Mouse (Mus musculus) neural tube, postnatal 0 days (tissue): ENCODE data around the gene Eef1g. TPM values are rescaled to one million over a fixed set of nuclear protein-coding genes. Genes with fewer than 3 reads are reported as not detected.

Experiments
- polyA plus RNA-seq: library from polyadenylated mRNA; unstranded; fragments of >200 nt; fragmentation: Nextera tagmentation; extraction: Ambion mirVana; gene quantifications from 2 replicates; pipeline ENCODE4 v1.2.1, GENCODE M21; 2015

The Eef1g gene
- polyA plus RNA-seq, result 250 and 257 TPM in 2 replicates

DNA sequence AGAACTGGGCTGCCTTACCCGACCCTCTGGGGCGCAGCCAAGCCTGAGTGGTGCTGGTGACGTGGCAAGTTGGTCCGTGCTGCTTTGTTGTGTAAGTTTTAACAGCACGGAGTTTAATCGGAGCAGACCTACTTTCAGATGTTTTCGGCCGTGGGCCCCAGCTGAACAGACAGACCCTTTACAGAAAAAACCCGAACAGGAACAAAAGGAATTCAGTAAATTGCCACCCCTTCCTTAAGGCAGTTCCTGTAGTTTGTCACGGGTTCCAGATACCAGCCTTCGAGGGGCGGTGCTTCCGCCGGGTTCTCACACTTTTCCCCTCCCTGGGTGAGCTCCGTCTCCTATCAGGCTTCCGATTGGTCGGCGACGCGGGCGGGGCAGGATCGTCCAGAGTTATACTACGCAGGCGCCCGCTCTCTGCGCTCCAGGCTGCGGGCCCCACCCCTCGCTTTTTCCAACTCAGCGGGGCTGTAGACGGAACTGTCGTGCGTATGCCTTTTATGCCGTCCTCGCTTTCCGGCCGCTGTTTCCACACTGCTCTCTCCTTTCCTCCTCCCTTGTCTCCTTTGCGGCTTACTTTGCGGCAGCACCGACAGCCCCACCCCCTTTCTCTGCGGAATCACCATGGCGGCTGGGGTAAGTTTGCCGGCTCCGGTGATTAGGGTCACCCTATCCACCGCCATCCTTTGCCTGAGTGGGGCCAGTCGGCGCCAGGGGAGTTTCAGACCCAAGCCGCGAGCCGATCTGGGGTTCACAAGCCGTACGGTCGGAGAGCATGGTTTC, at the start of gene Eef1g:
Gene Eef1g, plus strand, starts transcription at position 452 of the 783 bp plus-strand sequence.

DNA sequence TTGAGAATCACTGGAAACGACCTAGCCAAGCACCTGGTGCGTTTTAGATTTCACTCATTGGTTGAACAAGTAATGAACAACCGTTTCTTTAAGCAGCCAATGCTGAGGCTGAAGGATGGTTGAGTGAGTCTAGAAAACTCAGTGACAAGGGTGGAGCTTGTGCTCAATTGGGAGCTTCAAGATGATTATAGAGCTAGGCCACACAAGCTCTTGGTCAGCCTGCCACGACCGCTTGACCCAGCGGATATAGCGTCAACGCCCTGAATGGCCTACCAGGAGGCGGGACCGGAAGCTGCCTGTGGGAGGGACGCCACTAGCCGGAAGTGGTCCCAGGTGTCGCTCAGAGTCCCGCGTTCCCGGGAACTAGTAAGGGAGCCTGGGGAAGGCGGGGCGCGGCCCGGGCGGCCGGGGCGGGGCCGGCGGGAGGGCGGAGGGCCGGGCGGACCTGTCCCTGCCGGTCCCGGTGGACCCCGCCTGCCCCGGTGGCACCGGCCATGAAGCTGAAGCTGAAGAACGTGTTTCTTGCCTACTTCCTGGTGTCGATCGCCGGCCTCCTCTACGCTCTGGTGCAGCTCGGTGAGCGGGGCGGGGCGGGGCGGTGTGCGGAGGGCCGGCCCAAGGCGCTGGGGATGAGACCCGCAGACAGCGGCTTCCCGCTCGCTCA, 46.6 kb upstream of the Eef1g start, which contains the start of gene B3gat3:
Gene B3gat3, plus strand, starts transcription at position 302 of the 664 bp plus-strand sequence.

DNA sequence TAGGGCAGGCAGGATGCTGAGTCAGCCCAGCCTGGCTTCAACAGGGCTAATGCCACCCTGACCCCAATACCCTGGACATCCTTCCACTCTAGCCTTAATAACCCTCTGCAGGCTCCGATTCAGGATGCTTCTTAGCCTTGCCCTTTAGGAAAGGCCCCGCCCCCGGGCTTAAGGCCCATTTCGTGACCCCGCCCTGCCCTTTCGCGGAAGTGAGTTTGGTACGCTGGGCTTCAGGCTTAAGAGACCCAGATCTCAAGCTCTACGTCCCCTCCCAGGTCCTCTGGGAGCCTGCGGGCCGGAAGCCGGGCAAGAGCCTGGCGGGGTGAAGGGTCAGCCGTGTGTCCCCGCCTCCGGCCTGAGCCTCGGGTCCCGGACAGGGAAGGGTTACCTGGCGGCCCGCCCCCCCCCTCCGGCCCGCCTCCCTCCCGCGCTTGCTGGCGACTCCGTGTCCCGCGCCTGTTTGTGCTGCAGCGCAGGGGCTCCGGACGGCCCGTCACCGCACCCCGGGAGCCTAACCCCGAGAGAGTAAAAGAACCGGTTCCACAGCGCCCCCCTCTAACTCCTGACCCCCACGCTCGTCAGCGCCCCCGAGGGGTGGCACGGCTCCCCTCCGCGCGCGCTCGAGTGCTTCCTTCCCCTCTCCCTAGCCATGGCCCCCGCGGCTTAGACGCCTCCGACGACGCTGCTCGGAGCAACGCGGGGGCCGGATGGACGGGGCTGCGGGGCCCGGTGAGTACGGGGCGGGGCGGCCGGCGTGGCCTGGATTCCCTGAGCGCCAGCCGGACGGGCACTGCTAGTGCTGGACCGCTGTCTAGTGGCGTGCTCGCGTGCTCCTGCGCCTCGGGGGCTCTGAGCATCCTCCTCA, 37.4 kb upstream of the Eef1g start, which contains the start of the genes Rom1 and Eml3:
Gene Rom1, minus strand, starts transcription at position 133 of the 865 bp plus-strand sequence.
Gene Eml3, plus strand, starts transcription at position 329 of the 865 bp plus-strand sequence.

DNA sequence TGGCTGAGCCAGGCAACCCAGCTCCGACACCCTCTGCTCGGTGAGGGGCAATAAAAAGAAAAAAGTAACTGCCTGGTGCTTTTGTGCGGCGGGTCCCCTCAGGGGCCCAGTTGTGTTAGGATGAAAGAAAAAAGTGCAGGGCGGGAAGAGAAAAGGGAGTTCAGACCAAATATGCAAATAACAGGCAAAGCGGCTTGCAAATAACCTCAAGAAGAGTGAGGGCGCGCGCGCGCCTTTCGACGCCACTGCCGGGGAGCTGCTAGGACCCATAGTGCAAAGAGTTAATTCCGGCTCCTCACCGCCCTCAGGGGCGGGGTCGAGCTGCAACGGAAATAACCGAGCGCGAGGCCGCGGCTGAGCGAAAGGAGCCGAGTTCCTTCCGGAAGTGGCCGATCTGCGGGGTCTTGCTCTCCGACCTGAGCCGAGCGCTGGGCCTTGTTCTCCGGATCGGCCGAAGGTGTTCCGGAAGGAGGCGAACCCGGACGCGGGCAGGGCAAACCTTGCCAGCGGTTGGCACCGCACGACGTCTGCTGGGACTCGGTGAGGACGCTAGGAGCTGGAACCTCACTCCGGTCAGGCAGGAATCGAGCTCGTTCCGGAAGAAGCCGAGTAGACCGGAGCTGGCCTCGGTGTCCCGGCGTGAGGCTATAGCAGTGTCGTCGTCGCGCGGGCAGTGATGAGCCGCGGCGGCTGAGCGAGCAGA, 25.2 kb upstream of the Eef1g start, which contains the start of gene Mta2:
Gene Mta2, plus strand, starts transcription at position 361 of the 703 bp plus-strand sequence.

DNA sequence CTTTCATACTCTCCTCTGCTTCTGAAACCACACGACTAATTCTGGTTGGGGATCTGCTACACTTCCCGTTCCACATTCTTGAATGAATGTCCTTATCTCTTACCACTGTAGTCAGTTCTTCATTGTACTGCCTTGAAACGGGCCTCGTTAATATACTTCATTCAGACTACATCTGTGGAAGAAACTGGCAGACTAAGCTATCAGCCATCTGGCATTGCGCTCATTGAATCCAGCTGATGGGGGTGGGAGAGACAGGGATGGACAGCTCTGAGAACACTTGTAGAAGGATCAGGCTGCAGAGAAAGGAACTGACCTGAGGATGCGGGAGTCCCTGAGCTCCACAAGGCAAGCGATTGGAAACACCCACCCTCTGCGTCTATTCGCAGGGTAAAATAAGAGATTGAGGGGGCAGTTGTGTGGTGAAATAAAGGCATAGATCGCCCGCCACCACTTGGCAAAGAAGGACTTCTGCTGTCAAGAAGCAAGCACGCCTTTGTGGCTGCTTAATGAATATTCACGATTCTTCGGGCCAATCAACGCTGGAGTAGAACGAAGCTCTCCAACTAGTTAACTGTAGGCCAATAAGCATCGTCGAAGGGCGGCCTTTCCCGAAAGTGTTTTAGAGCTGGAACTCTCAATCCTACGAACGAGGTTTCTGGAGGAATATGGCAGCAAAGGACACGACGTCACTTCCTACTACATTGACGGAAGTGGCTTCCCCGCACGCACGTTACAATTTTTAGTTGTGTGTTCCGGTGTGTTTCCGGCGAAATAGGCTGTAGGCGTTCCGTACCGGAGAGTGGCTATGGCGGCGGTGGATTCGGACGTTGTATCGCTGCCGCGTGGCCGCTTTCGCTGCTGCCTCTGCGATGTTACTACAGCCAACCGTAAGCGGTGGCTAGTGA, 13.5 kb upstream of the Eef1g start, which contains the start of gene Tut1:
Gene Tut1, plus strand, starts transcription at position 713 of the 905 bp plus-strand sequence.

DNA sequence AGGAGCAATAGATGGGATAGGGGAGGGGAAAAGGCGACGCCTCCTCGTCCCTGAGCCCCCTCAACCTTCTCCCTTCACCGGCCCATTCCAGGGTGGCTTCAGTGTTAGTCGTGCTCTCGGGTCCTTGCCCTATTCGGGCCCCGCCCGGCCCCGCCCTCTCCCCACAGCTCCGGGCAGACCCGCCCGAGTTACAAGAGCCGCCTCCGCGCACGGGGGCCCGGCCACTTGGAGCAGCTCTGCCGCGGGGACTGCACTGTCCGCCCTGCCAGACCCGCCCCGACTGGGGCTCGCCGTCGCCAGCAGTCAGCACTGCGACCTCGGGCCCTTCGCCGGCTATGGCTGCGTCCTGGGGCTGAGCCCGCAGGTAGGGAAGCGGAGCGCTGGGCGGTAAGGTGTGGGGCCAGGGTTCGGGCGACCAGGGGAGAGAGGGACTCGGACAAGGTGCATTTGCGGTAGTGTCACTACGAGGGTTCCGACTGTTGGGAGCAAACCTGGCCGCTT, 22.3 kb downstream of the Eef1g start, which contains the start of gene Ahnak:
Gene Ahnak, plus strand, starts transcription at position 219 of the 501 bp plus-strand sequence.

Other genes with a start within 250 kb of the Eef1g start
- gene Slc3a2, start 243.7 kb upstream of the Eef1g start, polyA plus RNA-seq, result 178 and 184 TPM in 2 replicates
- gene Wdr74, start 231.2 kb upstream of the Eef1g start, polyA plus RNA-seq, result 76.3 and 80.4 TPM in 2 replicates
- 0.85 and 2.0 TPM in 2 replicates for gene 1700092M07Rik, start 226.3 kb upstream of the Eef1g start, polyA plus RNA-seq
- 86.2 and 95.5 TPM in 2 replicates for gene Stx5a, start 225.6 kb upstream of the Eef1g start, polyA plus RNA-seq
- 63.2 and 80.5 TPM in 2 replicates for gene Nxf1, start 210.0 kb upstream of the Eef1g start, polyA plus RNA-seq
- 257 and 285 TPM in 2 replicates for gene Tmem223, start 196.0 kb upstream of the Eef1g start, polyA plus RNA-seq
- gene Tmem179b, start 192.6 kb upstream of the Eef1g start, polyA plus RNA-seq, result 31.8 and 35.1 TPM in 2 replicates
- gene Taf6l, start 180.6 kb upstream of the Eef1g start, polyA plus RNA-seq, result 23.3 and 25.3 TPM in 2 replicates
- 167 and 188 TPM in 2 replicates for gene Polr2g, start 168.5 kb upstream of the Eef1g start, polyA plus RNA-seq
- gene Zbtb3, start 164.5 kb upstream of the Eef1g start, polyA plus RNA-seq, result 5.0 and 5.5 TPM in 2 replicates
- 45.1 and 45.3 TPM in 2 replicates for gene Ttc9c, start 147.7 kb upstream of the Eef1g start, polyA plus RNA-seq
- gene Hnrnpul2, start 147.0 kb upstream of the Eef1g start, polyA plus RNA-seq, result 6.9 and 7.5 TPM in 2 replicates
- not detected in 2 replicates for gene AC129217.1, start 137.3 kb upstream of the Eef1g start, polyA plus RNA-seq
- gene Bscl2, start 129.6 kb upstream of the Eef1g start, polyA plus RNA-seq, result 124 and 129 TPM in 2 replicates
- 623 and 651 TPM in 2 replicates for gene Gng3, start 127.8 kb upstream of the Eef1g start, polyA plus RNA-seq
- gene Lrrn4cl, start 116.3 kb upstream of the Eef1g start, polyA plus RNA-seq, result 1.4 and 2.2 TPM in 2 replicates
- gene Ubxn1, start 95.5 kb upstream of the Eef1g start, polyA plus RNA-seq, result 150 and 155 TPM in 2 replicates
- gene Uqcc3, start 86.1 kb upstream of the Eef1g start, polyA plus RNA-seq, result 70.9 and 75.2 TPM in 2 replicates
- gene Lbhd1, start 83.3 kb upstream of the Eef1g start, polyA plus RNA-seq, result 19.7 and 26.1 TPM in 2 replicates
- gene Gm49403, start 83.1 kb upstream of the Eef1g start, polyA plus RNA-seq, result not detected in 2 replicates
- 43.2 and 44.0 TPM in 2 replicates for gene 1810009A15Rik, start 78.2 kb upstream of the Eef1g start, polyA plus RNA-seq
- 0.21 TPM in 1 of 2 replicates, not detected in the other for gene Gm49416, start 78.1 kb upstream of the Eef1g start, polyA plus RNA-seq
- 21.7 and 23.3 TPM in 2 replicates for gene Ints5, start 74.0 kb upstream of the Eef1g start, polyA plus RNA-seq
- gene Ganab, start 69.0 kb upstream of the Eef1g start, polyA plus RNA-seq, result 47.1 and 53.9 TPM in 2 replicates
- 83.2 and 86.3 TPM in 2 replicates for gene B3gat3, start 46.7 kb upstream of the Eef1g start, polyA plus RNA-seq
- 5.2 and 5.4 TPM in 2 replicates for gene Rom1, start 37.7 kb upstream of the Eef1g start, polyA plus RNA-seq
- gene Eml3, start 37.5 kb upstream of the Eef1g start, polyA plus RNA-seq, result 14.3 and 15.3 TPM in 2 replicates
- gene Mta2, start 25.2 kb upstream of the Eef1g start, polyA plus RNA-seq, result 58.6 and 60.1 TPM in 2 replicates
- 15.0 and 18.8 TPM in 2 replicates for gene Tut1, start 13.2 kb upstream of the Eef1g start, polyA plus RNA-seq
- 9.2 and 15.0 TPM in 2 replicates for gene Ahnak, start 22.2 kb downstream of the Eef1g start, polyA plus RNA-seq
- not detected in 2 replicates for gene Scgb1a1, start 120.9 kb downstream of the Eef1g start, polyA plus RNA-seq
- gene Asrgl1, start 168.6 kb downstream of the Eef1g start, polyA plus RNA-seq, result 52.7 and 53.1 TPM in 2 replicates